Mouse (Mus musculus): ENCODE measurements around the gene Lsm4. TPM values are rescaled to one million over a fixed set of nuclear protein-coding genes. Genes with fewer than 3 reads are reported as not detected.

Lsm4 gene
- polyA plus RNA-seq, 1 experiment from 2014 or later = 256 TPM

- Histone ChIP-seq H3K4me1 (replicated peaks) (peaks cover 29% of the 10 kb centered on the region), H3K4me3 (no peak overlapping the region), H3K27ac (no peak overlapping the region), H3K4me2 (no peak overlapping the region), H3K36me3 (peaks cover 18% of the 10 kb centered on the region), H3K27me3 (no peaks in the 10 kb centered on the region), H3K9ac (no peak overlapping the region), H3K9me3 (replicated peaks) (no peaks in the 10 kb centered on the region)
- ATAC-seq (replicated peaks; ENCODE audit: insufficient number of reproducible peaks, insufficient read depth, low FRiP score, low read depth) = no peak
- 65% methylated on average over 3 of the region's 3 CpGs for WGBS
These were observed 7.0 kb downstream of the Lsm4 start for GRCm38 (mm10) chr8:70680039-70680438.

DNA sequence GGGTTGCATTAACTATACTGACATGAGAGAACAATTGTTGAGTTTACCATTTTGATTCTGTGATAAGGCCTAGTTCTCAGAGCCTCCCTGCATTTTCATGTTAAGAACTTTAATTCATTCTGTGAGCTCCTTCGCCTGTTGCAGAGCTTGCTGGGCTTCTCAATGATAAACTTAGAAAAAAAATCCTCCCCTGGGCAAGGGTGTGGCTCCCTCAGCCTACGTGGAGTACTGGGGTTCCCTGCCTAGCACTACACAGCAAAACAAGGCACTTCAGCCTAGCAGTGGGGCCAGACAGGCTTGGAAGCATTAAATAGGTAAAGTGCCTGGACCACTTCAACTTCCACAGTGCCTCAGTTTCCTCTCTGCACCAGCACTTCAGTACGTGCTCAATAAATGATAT lies 8.4 kb downstream of the Lsm4 start:
- H3K27me3 ChIP-seq = no peaks in the 10 kb centered on the region
- peaks cover 22% of the 10 kb centered on the region for H3K4me1 ChIP-seq (replicated peaks)
- H3K9ac ChIP-seq = 0 out of 2 replicates have a peak overlapping the region, but pooled peaks have one; percentile 53
- no peak overlapping the region for H3K4me2 ChIP-seq
- 76% methylated on average over 3 of the region's 3 CpGs for WGBS
- H3K27ac ChIP-seq = peak overlapping the region; percentile 94
- H3K36me3 ChIP-seq = peaks cover 18% of the 10 kb centered on the region
- no peak overlapping the region for H3K4me3 ChIP-seq
- ATAC-seq (replicated peaks; ENCODE audit: insufficient number of reproducible peaks, insufficient read depth, low FRiP score, low read depth) = no peak
- no peaks in the 10 kb centered on the region for H3K9me3 ChIP-seq (replicated peaks)

DNA sequence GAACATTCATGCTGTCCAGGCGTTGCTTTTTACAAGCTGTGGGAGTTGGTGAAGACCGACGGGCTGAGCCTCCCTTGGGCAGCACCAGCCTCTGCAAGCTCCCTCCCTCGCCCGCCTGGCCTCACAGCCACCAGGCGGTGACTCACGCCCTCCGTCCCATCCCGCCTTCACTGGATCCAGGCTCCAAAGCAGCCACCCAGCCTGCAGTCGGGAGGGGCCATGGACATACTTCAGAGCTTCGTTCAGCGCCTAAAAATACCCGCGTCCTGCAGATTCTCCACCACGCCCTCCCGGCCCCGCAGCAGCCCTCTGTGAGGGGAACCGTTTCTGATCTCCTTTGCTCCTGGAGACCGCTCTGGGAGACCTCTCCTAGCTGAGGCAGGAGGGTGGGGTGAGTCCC lies 9.1 kb downstream of the Lsm4 start:
- WGBS = 3% methylated on average over 19 of the region's 19 CpGs
- peak overlapping the region; percentile 26 for H3K4me3 ChIP-seq
- H3K27ac ChIP-seq = peak overlapping the region; percentile 94
- H3K9me3 ChIP-seq (replicated peaks) = no peaks in the 10 kb centered on the region
- H3K36me3 ChIP-seq = peaks cover 18% of the 10 kb centered on the region
- peak overlapping the region; percentile 53 for H3K9ac ChIP-seq
- peak overlapping the region; percentile 51 for H3K4me2 ChIP-seq
- no peaks in the 10 kb centered on the region for H3K27me3 ChIP-seq
- H3K4me1 ChIP-seq (replicated peaks) = peaks cover 22% of the 10 kb centered on the region
- peak; percentile 89 for ATAC-seq (replicated peaks; ENCODE audit: insufficient number of reproducible peaks, insufficient read depth, low FRiP score, low read depth)

DNA sequence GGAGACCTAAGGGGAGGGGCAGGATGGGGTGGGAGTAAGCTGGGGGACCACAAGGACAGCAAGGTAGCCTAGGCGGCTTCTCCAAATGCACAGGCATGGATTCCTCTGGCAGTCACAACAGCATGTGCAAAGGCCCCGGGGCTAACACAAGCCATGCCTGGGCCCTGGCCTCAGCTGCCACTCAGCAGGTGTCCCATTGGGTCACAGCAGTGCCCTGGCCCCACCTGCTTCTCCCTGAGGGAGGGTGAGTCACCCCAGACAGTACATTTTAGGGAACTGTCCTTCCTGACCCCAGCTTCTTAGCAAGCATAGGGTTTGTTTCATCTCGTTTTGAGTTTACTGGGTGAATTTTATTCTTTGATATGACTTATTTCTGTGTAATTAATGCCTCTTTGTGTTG lies 9.6 kb downstream of the Lsm4 start:
- Histone ChIP-seq H3K27me3 (no peaks in the 10 kb centered on the region), H3K9me3 (replicated peaks) (no peaks in the 10 kb centered on the region), H3K27ac (peak overlapping the region; percentile 94), H3K4me2 (peak overlapping the region; percentile 51), H3K9ac (peak overlapping the region; percentile 53), H3K4me3 (peak overlapping the region; percentile 26), H3K36me3 (peaks cover 18% of the 10 kb centered on the region), H3K4me1 (replicated peaks) (peaks cover 27% of the 10 kb centered on the region)
- WGBS = 61% methylated on average over 3 of the region's 3 CpGs
- ATAC-seq (replicated peaks; ENCODE audit: insufficient number of reproducible peaks, insufficient read depth, low FRiP score, low read depth) = peak; percentile 19

DNA sequence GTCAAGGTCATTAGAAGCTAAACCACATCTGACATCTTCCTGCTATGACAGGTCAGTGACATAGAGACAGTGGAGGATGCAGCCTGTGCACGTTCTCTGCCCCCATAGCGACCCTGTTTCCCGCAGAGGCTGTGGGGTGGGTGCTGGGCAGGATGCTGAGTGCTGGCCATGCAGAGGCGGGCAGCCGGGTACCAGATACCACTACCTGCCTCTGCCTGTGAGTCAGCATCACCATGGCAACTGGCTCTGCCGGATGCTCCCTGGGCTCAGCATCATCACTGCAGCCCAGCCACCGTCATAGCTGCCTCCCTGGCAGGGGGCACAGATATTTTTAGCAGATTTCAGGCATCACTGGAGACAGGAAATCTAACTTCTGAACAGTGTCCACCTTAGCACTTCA lies 11.2 kb downstream of the Lsm4 start:
- H3K27ac ChIP-seq = no peak overlapping the region
- H3K36me3 ChIP-seq = peaks cover 3% of the 10 kb centered on the region; the same call in 1 of the 2 replicates
- H3K4me1 ChIP-seq (replicated peaks) = peaks cover 28% of the 10 kb centered on the region
- no peak overlapping the region for H3K9ac ChIP-seq
- ATAC-seq (replicated peaks; ENCODE audit: insufficient number of reproducible peaks, insufficient read depth, low FRiP score, low read depth) = no peak
- no peaks in the 10 kb centered on the region for H3K9me3 ChIP-seq (replicated peaks)
- no peak overlapping the region for H3K4me2 ChIP-seq
- H3K27me3 ChIP-seq = no peaks in the 10 kb centered on the region
- 48% methylated on average over 7 of the region's 7 CpGs for WGBS
- no peak overlapping the region for H3K4me3 ChIP-seq

- Histone ChIP-seq H3K4me2 (no peak overlapping the region), H3K27ac (peak overlapping the region; percentile 41; the same call in 1 of the 2 replicates), H3K4me3 (no peak overlapping the region), H3K27me3 (no peaks in the 10 kb centered on the region), H3K9ac (no peak overlapping the region), H3K9me3 (replicated peaks) (no peaks in the 10 kb centered on the region), H3K36me3 (no peaks in the 10 kb centered on the region), H3K4me1 (replicated peaks) (peaks cover 32% of the 10 kb centered on the region)
- ATAC-seq (replicated peaks; ENCODE audit: insufficient number of reproducible peaks, insufficient read depth, low FRiP score, low read depth) = no peak
- 55% methylated on average over 8 of the region's 8 CpGs for WGBS
These were observed 14.5 kb downstream of the Lsm4 start for GRCm38 (mm10) chr8:70687576-70687975.

DNA sequence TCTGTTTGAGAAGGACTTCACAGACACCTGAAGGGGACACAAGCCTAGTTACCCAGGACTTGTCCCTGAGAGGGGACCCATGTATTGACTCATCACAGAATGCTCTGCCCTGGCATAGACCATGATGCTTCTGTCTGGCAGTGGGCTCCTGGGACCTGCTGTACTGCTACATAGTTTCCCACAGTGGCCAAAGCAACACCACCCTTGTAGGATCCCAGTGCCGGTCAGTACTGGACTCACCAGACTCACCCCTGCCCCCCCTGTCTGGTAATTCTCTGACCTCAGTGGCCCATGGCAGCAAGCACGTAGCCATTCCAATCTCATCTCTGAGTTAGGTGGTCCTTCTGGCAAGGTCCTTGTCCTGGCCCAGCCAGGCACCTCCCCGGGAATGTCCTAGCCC lies 15.1 kb downstream of the Lsm4 start:
- Histone ChIP-seq H3K4me1 (replicated peaks) (peaks cover 31% of the 10 kb centered on the region), H3K36me3 (no peaks in the 10 kb centered on the region), H3K4me3 (no peak overlapping the region), H3K27ac (no peak overlapping the region), H3K9me3 (replicated peaks) (no peaks in the 10 kb centered on the region), H3K27me3 (no peaks in the 10 kb centered on the region), H3K9ac (no peak overlapping the region), H3K4me2 (no peak overlapping the region)
- no peak for ATAC-seq (replicated peaks; ENCODE audit: insufficient number of reproducible peaks, insufficient read depth, low FRiP score, low read depth)
- 86% methylated on average over 3 of the region's 3 CpGs for WGBS

- Histone ChIP-seq H3K27me3 (no peaks in the 10 kb centered on the region), H3K9ac (no peak overlapping the region), H3K4me1 (replicated peaks) (peaks cover 37% of the 10 kb centered on the region), H3K36me3 (no peaks in the 10 kb centered on the region), H3K4me3 (no peak overlapping the region), H3K27ac (no peak overlapping the region), H3K9me3 (replicated peaks) (no peaks in the 10 kb centered on the region), H3K4me2 (no peak overlapping the region)
- WGBS = 69% methylated on average over 5 of the region's 5 CpGs
- no peak for ATAC-seq (replicated peaks; ENCODE audit: insufficient number of reproducible peaks, insufficient read depth, low FRiP score, low read depth)
These were observed 16.9 kb downstream of the Lsm4 start for GRCm38 (mm10) chr8:70689892-70690390.

- H3K27ac ChIP-seq = peak overlapping the region; percentile 20; the same call in 1 of the 2 replicates
- H3K36me3 ChIP-seq = no peaks in the 10 kb centered on the region
- H3K4me2 ChIP-seq = peak overlapping the region; percentile 71
- no peaks in the 10 kb centered on the region for H3K9me3 ChIP-seq (replicated peaks)
- no peak for ATAC-seq (replicated peaks; ENCODE audit: insufficient number of reproducible peaks, insufficient read depth, low FRiP score, low read depth)
- H3K4me3 ChIP-seq = no peak overlapping the region
- H3K9ac ChIP-seq = no peak overlapping the region
- WGBS = 74% methylated on average over 4 of the region's 4 CpGs
- H3K4me1 ChIP-seq (replicated peaks) = peaks cover 49% of the 10 kb centered on the region
- no peaks in the 10 kb centered on the region for H3K27me3 ChIP-seq
These were observed 18.2 kb downstream of the Lsm4 start for GRCm38 (mm10) chr8:70691230-70691629.

DNA sequence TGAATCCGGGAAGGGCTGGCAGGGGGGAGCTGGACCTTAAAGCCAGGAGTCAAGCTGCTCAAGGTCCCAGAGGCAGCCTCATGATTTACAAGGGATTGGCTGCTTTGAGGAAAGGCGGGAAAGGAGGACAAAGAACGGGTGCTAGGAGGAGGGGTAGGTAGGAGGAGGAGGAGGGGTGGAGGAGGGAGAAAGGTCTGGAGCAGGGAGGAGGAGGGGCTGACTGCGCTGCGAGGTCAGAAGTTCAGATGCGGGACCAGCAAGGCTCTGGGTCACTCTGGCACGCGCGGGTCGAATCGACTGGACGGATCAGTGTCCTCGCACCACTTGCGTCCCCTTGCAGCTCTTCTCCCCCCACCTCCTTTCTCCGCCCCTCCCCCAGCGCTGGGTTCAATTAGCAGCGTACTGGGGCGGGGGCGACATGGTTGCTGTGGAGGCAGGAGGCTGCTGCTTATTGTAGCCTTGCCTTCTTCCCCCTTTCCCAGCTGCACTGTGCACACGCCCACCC lies 18.7 kb downstream of the Lsm4 start:
- WGBS = 4% methylated on average over 19 of the region's 20 CpGs
- Histone ChIP-seq H3K27ac (peak overlapping the region; percentile 20; the same call in 1 of the 2 replicates), H3K9me3 (replicated peaks) (no peaks in the 10 kb centered on the region), H3K36me3 (no peaks in the 10 kb centered on the region), H3K9ac (peak overlapping the region; percentile 58), H3K27me3 (no peaks in the 10 kb centered on the region), H3K4me3 (peak overlapping the region; percentile 39), H3K4me1 (replicated peaks) (peaks cover 53% of the 10 kb centered on the region), H3K4me2 (peak overlapping the region; percentile 71)
- 0 out of 2 replicates have a peak, but pooled peaks have one; percentile 16 for ATAC-seq (replicated peaks; ENCODE audit: insufficient number of reproducible peaks, insufficient read depth, low FRiP score, low read depth)

- no peak overlapping the region for H3K4me2 ChIP-seq
- H3K36me3 ChIP-seq = no peaks in the 10 kb centered on the region
- 60% methylated on average over 5 of the region's 5 CpGs for WGBS
- no peak overlapping the region for H3K4me3 ChIP-seq
- no peaks in the 10 kb centered on the region for H3K9me3 ChIP-seq (replicated peaks)
- ATAC-seq (replicated peaks; ENCODE audit: insufficient number of reproducible peaks, insufficient read depth, low FRiP score, low read depth) = no peak
- no peak overlapping the region for H3K27ac ChIP-seq
- peaks cover 58% of the 10 kb centered on the region for H3K4me1 ChIP-seq (replicated peaks)
- no peak overlapping the region for H3K9ac ChIP-seq
- H3K27me3 ChIP-seq = no peaks in the 10 kb centered on the region
These were observed 20.6 kb downstream of the Lsm4 start for GRCm38 (mm10) chr8:70693636-70694035.

Measured in heart, embryonic 15.5 days (tissue).